Mouse (Mus musculus) CD4-positive helper T cell, adult 2 months (primary cell): ENCODE results near the gene Prss36.

Source experiments
- DNase-seq: peaks from one replicate; pipeline ENCODE4 v3.0.0-alpha.2; 2012; ENCODE audit warnings: low read depth, missing footprints, low spot score

Gene Prss36

GRCm38 (mm10) chr7:127935028-127935722, 11.3 kb downstream of the Prss36 start:
- DNase-seq, result peak; percentile 95

- DNase-seq, result no peak
Observed at GRCm38 (mm10) chr7:127934075-127934474, 12.4 kb downstream of the Prss36 start.

GRCm38 (mm10) chr7:127932273-127933031, 14.1 kb downstream of the Prss36 start:
- no peak for DNase-seq

DNA sequence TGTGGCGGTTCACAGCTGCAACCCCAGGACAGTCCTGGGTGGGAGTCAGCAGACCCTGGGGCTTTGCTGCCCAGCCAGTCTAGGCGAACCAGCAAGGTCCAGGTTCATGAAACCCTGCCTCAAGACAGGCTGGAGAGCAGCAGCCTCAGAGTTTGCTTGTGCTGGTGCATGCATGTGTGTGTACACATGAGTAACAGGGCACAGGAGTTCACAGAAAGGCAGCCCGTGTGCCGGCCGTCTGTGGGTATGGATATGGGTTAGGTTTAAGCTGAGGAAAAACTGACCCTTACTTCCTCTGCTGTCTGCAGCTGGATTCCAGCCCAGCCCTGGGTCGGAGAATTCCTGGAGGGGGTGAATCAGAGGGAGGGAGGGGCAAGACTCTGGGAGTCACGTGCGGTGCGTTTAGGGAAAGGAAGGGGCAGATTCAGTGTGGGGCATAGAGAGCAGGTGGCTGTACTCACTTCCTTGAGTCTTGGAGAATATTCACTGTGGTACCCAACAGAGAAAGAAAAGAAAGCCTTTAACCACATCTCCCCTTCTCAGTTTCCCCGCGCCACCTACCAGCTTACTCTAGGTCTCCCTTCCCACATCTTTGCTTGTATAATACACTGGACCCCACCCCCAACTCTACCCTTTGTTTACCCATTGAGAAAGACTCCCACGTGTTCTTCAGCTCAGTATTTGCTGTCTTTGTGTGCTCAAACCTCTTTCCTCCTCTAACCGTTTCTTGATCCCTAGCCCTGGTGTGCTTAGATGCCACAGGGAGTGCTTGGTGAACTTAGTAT, 15.0 kb downstream of the Prss36 start:
- no peak for DNase-seq

DNA sequence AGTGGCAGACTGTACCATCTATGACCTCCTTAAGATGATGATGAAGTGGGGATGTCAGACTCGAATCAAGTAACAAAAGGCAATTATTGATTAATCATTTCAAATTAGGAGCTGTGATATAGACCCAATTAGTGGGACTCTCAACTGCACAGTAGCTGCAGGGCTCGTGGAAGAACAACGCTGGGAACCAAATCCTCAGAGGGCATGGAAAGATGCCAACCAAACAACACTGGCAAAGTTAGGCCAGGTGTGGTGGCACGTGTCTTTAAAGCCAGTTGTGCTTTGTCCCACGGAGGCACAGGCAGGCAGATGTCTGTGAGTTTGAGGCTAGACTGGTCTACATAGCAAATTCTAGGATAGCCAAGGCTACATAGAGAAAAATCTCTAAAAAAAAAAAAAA, 15.9 kb downstream of the Prss36 start:
- DNase-seq, result no peak

GRCm38 (mm10) chr7:127929923-127930322, 16.6 kb downstream of the Prss36 start, which contains the start of gene Prss8:
Gene Prss8 (minus strand): TSS chr7:127930104.
- DNase-seq, result no peak

DNA sequence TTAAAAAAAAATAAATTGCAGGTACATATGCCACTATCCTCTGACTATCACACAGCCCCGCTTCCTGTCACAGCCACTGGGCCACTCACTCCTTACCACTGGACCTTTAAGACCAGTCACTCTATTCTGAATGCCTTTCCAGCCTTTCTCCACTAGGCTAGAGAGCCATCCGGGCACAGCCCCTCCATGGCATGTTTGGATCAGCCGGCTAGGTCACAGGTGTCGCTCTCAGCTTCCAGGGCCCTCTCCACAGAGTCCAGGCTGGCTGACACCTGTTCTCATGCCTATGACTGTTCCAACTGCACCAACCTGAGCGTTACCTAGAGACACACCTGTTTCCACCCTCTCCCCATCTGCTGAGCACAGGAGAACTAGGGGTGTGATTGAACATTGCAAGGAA, 17.9 kb downstream of the Prss36 start:
- DNase-seq, result no peak

- no peak for DNase-seq
Observed at GRCm38 (mm10) chr7:127927726-127928125, 18.8 kb downstream of the Prss36 start.

GRCm38 (mm10) chr7:127926846-127927245, 19.7 kb downstream of the Prss36 start:
- no peak for DNase-seq

DNA sequence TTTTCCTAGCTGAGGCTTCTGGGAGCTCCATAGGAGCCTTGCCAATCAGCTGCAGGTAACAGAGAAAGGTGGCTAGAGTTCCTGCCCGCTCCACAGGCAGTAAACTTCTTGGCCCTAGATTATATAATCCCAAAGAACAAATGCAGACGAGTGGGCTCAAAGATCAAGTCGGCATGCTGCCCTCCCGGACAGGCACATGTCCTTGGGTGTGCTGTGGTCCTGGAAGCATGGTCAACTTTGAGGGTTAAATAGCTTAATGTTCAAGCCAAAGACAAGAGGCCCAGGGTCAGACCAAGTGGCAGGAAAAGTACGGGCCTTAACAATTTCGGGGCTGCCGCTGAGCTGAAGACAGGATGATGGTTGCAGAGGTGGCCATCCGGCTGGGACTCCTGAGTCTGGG, 20.5 kb downstream of the Prss36 start:
- no peak for DNase-seq

GRCm38 (mm10) chr7:127925252-127925651, 21.3 kb downstream of the Prss36 start:
- no peak for DNase-seq

- no peak for DNase-seq
Observed at GRCm38 (mm10) chr7:127923714-127924113, 22.8 kb downstream of the Prss36 start.

DNA sequence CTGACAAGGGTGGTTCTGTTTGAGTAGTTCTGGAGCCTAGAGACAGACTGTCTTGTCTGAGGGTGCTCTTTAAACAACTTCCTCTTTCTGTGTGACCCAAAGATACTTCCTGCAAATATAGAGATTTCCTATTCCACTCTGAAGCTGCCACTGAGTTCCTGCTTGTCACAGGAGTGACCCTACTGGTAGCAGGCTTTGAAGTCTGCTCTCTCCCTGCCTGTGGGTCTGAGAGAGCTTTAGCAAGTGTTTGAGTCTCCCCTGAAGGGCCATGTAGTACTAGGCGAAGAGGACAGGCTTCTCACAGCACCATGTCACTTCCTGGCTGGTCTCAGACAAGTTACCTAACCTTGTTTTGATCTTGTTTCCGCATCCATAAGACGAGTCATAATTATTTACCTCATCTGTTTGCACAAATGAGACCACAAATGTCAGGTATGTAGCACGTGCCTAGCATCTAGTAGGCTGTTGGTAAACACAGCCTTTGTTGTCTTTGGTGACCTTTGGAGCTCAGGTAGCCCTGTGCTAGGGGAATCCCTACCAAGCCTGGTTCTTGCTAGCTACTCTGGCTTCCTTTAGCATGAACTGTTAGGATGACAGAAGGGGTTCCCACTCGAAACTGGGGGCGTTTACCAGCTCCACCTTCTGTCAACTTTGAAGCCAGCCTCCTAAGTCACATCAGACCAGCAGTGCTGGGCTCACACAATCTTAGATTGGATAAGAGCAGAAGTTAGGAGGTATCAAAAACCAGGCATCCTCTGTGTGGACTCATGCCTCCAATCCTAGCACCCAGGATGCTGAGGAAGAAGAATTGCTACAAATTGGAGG, 23.9 kb downstream of the Prss36 start:
- peak; percentile 64 for DNase-seq

- DNase-seq, result no peak
Observed at GRCm38 (mm10) chr7:127921516-127921915, 25.0 kb downstream of the Prss36 start.

GRCm38 (mm10) chr7:127919290-127919689, 27.2 kb downstream of the Prss36 start:
- no peak for DNase-seq

- DNase-seq, result peak; percentile 79
Observed at GRCm38 (mm10) chr7:127918203-127918602, 28.3 kb downstream of the Prss36 start.

DNA sequence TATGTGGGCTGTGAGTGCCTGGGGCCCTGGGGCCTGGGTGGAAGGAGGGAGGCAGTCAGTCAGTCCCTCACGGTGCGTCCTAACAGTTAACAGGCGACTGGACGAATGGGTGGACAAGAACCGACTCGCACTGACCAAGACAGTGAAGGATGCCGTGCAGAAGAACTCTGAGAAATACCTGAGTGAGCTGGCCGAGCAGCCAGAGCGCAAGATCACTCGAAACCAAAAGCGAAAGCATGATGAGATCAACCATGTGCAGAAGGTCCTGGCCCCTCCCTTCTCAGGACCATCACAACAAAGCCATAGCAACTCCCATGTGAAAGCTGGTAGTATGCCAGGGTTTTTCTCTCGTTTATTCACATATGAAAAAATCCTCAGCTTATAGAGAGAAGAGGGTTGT, 31.2 kb downstream of the Prss36 start:
- DNase-seq, result peak; percentile 30

DNA sequence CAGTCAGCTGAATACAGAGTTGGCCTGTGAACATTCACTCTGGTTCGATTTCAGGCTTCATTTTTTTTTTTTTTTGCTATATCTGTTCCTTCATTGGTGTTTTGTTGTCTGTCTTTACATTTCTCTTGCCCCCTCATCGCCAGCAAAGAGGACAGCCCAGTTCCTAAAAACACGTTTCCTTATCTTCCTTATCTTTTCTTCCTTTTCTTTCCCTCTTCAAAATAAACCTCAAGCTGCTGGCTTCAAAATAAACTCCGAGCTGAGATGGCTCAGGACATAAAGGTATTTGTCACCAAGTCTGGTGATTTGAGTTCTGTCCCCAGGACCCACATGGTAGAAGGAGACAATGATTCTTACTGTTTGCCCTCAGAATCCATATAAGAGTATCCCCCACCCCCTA, 33.6 kb downstream of the Prss36 start:
- no peak for DNase-seq

DNA sequence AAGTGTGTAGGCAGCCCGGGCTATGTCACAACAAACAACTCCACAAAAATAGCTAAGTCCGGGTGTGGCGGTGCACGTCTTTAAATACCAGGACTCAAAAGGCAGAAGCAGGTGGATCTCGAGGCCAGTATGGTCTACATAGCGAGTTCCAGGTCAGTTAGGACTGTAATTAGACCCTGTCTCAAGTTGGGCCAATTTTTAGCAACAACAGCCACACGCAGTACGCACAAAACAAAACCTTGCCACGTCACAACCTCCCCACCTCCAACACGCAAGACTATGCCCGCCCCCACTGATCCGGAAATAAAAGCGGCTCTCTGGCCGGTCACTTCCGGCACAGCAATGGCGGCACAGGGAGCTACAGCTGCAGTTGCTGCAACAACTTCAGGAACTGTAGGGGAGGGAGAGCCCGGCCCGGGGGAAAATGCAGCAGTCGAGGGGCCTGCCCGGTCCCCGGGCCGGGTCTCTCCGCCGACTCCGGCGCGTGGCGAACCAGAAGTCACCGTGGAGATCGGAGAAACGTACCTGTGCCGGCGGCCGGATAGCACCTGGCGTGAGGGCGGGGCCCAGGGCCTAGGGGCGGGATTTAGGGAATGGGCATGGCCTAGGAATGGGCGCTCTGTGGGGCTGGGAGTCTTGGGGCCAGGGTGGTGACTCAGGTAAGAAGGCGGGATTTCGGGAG, 34.2 kb downstream of the Prss36 start, which contains the start of gene Kat8:
Gene Kat8, plus strand, starts transcription at position 327 of the 682 bp plus-strand sequence.
- DNase-seq, result peak; percentile 93

- DNase-seq, result no peak
Observed at GRCm38 (mm10) chr7:127908656-127909055, 37.9 kb downstream of the Prss36 start.

GRCm38 (mm10) chr7:127907939-127908338, 38.6 kb downstream of the Prss36 start:
- no peak for DNase-seq
